Mouse (Mus musculus) left cerebral cortex, adult 8-10 months (tissue): ENCODE data around the gene Pbx3. TPM values are rescaled to one million over a fixed set of nuclear protein-coding genes. Genes with fewer than 3 reads are reported as not detected.
A peak's percentile ranks its signal among the peaks of the same experiment; 100 is the strongest.

Experiments
- DNase-seq, 2 experiments: peaks; one replicate each; pipeline ENCODE4 v3.0.0; 2022; ENCODE audit warnings: low spot score in 2 of 2
- total RNA-seq, 4 experiments: library from RNA; stranded (reverse); gene quantifications; 2 replicates each; pipeline ENCODE4 v1.2.4; 2022

The Pbx3 gene
- total RNA-seq, 4 experiments from 2014 or later: 24.9 to 32.9 (median 25.4) TPM

- DNase-seq: no peak
Observed at GRCm38 (mm10) chr2:34298202-34298601, 74.7 kb downstream of the Pbx3 start.

GRCm38 (mm10) chr2:34289726-34290125 is 83.2 kb downstream of the Pbx3 start:
- no peak for DNase-seq

GRCm38 (mm10) chr2:34284239-34284638 is 88.7 kb downstream of the Pbx3 start:
- DNase-seq: no peak

GRCm38 (mm10) chr2:34280996-34281395 is 91.9 kb downstream of the Pbx3 start:
- no peak for DNase-seq

- no peak for DNase-seq
Observed at GRCm38 (mm10) chr2:34279726-34280125, 93.2 kb downstream of the Pbx3 start.

- DNase-seq: no peak
Observed at GRCm38 (mm10) chr2:34275630-34276193, 97.2 kb downstream of the Pbx3 start.

- DNase-seq: no peak
Observed at GRCm38 (mm10) chr2:34262046-34262445, 110.9 kb downstream of the Pbx3 start.

- no peak for DNase-seq
Observed at GRCm38 (mm10) chr2:34260653-34261076, 112.3 kb downstream of the Pbx3 start.

- DNase-seq: no peak
Observed at GRCm38 (mm10) chr2:34258256-34258655, 114.7 kb downstream of the Pbx3 start.

- DNase-seq: no peak
Observed at GRCm38 (mm10) chr2:34257611-34258010, 115.3 kb downstream of the Pbx3 start.

- no peak for DNase-seq
Observed at GRCm38 (mm10) chr2:34256000-34256553, 116.9 kb downstream of the Pbx3 start.

- no peak for DNase-seq
Observed at GRCm38 (mm10) chr2:34253627-34254026, 119.3 kb downstream of the Pbx3 start.

GRCm38 (mm10) chr2:34253111-34253510 is 119.8 kb downstream of the Pbx3 start:
- no peak for DNase-seq

- DNase-seq: no peak
Observed at GRCm38 (mm10) chr2:34252286-34252685, 120.7 kb downstream of the Pbx3 start.

- DNase-seq: no peak
Observed at GRCm38 (mm10) chr2:34249961-34250658, 122.8 kb downstream of the Pbx3 start.

- DNase-seq: peak; percentile 29 to 40
Observed at GRCm38 (mm10) chr2:34249141-34249960, 123.6 kb downstream of the Pbx3 start.

GRCm38 (mm10) chr2:34240885-34241284 is 132.1 kb downstream of the Pbx3 start:
- DNase-seq: no peak

- no peak for DNase-seq
Observed at GRCm38 (mm10) chr2:34239315-34239858, 133.6 kb downstream of the Pbx3 start.

GRCm38 (mm10) chr2:34235467-34236075 is 137.4 kb downstream of the Pbx3 start:
- DNase-seq: no peak

GRCm38 (mm10) chr2:34234274-34234673 is 138.7 kb downstream of the Pbx3 start:
- no peak for DNase-seq

- DNase-seq: no peak
Observed at GRCm38 (mm10) chr2:34233271-34233670, 139.7 kb downstream of the Pbx3 start.
